Mouse (Mus musculus) layer of hippocampus, adult 8-10 months (tissue): ENCODE results near the gene Esr1. TPM values are rescaled to one million over a fixed set of nuclear protein-coding genes. Genes with fewer than 3 reads are reported as not detected.
A peak's percentile ranks its signal among the peaks of the same experiment; 100 is the strongest.

Experiments
- DNase-seq, 2 experiments: peaks; one replicate each; pipeline ENCODE4 v3.0.0; 2022; ENCODE audit warnings: low spot score in 2 of 2
- total RNA-seq, 4 experiments: library from RNA; stranded (reverse); gene quantifications; 2 replicates each; pipeline ENCODE4 v1.2.4; 2022

Gene Esr1
- total RNA-seq, 4 experiments from 2014 or later, result 3.3 to 4.0 (median 3.6) TPM

GRCm38 (mm10) chr10:4830592-4830991 lies 219.2 kb downstream of the Esr1 start:
- DNase-seq, result peak in 1 of 2 experiments; percentile 12

GRCm38 (mm10) chr10:4838099-4838498 lies 226.7 kb downstream of the Esr1 start:
- DNase-seq, result no peak

GRCm38 (mm10) chr10:4841039-4841438 lies 229.6 kb downstream of the Esr1 start:
- no peak for DNase-seq

GRCm38 (mm10) chr10:4847523-4847922 lies 236.1 kb downstream of the Esr1 start:
- DNase-seq, result no peak

- no peak for DNase-seq
These were observed 238.5 kb downstream of the Esr1 start for GRCm38 (mm10) chr10:4849881-4850280.

- DNase-seq, result no peak
These were observed 263.8 kb downstream of the Esr1 start for GRCm38 (mm10) chr10:4875076-4875737.

GRCm38 (mm10) chr10:4881391-4881790 lies 270.0 kb downstream of the Esr1 start:
- no peak for DNase-seq

- no peak for DNase-seq
These were observed 274.1 kb downstream of the Esr1 start for GRCm38 (mm10) chr10:4885506-4885905.

GRCm38 (mm10) chr10:4885961-4886360 lies 274.6 kb downstream of the Esr1 start:
- DNase-seq, result no peak

GRCm38 (mm10) chr10:4893475-4893874 lies 282.1 kb downstream of the Esr1 start:
- no peak for DNase-seq

- DNase-seq, result no peak
These were observed 286.4 kb downstream of the Esr1 start for GRCm38 (mm10) chr10:4897789-4898188.

- DNase-seq, result no peak
These were observed 288.9 kb downstream of the Esr1 start for GRCm38 (mm10) chr10:4900324-4900723.

GRCm38 (mm10) chr10:4909271-4909670 lies 297.9 kb downstream of the Esr1 start:
- DNase-seq, result no peak

GRCm38 (mm10) chr10:4910451-4910850 lies 299.1 kb downstream of the Esr1 start:
- no peak for DNase-seq

GRCm38 (mm10) chr10:4919046-4919445 lies 307.7 kb downstream of the Esr1 start:
- DNase-seq, result no peak

GRCm38 (mm10) chr10:4923616-4924015 lies 312.2 kb downstream of the Esr1 start:
- DNase-seq, result no peak

- peak; percentile 40 to 48 for DNase-seq
These were observed 313.0 kb downstream of the Esr1 start for GRCm38 (mm10) chr10:4924391-4924790.

GRCm38 (mm10) chr10:4943148-4943547 lies 331.8 kb downstream of the Esr1 start:
- no peak for DNase-seq

- DNase-seq, result no peak
These were observed 333.3 kb downstream of the Esr1 start for GRCm38 (mm10) chr10:4944725-4945124.

GRCm38 (mm10) chr10:4965768-4966167 lies 354.4 kb downstream of the Esr1 start:
- DNase-seq, result no peak

- no peak for DNase-seq
These were observed 359.8 kb downstream of the Esr1 start for GRCm38 (mm10) chr10:4971156-4971555.

- no peak for DNase-seq
These were observed 360.2 kb downstream of the Esr1 start for GRCm38 (mm10) chr10:4971586-4971985.

GRCm38 (mm10) chr10:4972026-4972425 lies 360.6 kb downstream of the Esr1 start:
- no peak for DNase-seq

GRCm38 (mm10) chr10:4974246-4974645 lies 362.9 kb downstream of the Esr1 start:
- DNase-seq, result no peak
